Mouse (Mus musculus) mesoderm, embryonic 11.5 days (tissue): Measurements from ENCODE around the gene Rfc1.
"Not testable (repeated sequence)": the region's sequence is repeated elsewhere in the genome, so short reads cannot be mapped to it uniquely, and the experiment has no call there.

Experiments
- DNase-seq: peaks from one replicate; pipeline ENCODE4 v3.0.0-alpha.2; 2012; ENCODE audit warnings: low read depth, low spot score

The Rfc1 gene

DNA sequence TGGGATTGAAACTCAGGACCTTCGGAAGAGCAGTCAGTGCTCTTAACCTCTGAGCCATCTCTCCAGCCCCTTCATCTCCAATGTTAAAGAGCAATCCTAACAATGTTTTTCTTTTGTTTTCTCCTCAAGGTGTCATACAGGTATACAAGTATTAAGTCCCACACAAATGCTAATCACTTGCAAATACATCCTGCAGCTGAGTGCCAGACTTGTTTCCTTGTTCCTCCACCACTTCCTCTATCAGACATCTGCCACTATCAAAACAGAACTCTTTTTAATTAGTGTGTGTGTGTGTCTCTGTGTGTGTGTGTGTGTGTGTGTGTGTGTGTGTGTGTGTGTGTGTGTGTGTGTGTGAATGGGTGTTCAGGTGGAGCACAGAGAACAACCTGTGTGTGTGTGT, 35.8 kb downstream of the Rfc1 start:
- not testable (repeated sequence) for DNase-seq

DNA sequence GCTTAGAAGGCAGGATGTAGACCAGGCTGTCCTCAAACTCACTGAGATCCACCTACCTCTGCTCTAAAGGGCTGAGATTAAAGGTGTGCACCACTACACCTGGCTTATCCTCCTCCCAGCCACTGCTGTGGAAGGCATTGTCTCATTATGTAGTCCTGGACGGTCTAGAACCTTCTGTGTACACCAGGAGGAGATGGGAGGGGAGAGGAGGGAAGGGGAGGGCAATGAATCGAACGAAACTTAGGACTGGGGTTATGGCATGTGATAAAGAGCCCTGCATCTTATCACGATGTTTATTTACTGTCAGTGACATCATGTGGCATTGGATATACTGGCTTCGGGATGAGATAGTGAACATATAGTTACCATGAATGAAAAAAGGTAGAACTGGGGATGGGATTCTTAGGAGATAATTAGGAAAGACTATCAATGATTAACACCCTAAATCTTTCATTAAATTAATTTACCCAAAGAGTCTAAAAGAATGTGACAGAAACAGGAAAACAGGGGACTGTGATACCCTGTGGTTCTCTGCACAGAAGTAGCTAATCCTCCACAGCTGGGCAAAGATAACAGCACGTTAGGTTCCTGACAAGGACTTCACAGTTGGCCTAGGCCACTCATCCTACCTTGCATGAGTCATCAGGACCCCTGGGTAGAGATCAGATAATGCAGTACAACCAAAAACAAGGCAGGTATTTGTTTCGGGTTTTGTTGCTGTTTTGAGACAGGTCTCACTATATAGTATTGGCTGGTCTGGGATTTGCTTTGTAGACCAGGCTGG, 37.1 kb downstream of the Rfc1 start:
- no peak for DNase-seq

DNA sequence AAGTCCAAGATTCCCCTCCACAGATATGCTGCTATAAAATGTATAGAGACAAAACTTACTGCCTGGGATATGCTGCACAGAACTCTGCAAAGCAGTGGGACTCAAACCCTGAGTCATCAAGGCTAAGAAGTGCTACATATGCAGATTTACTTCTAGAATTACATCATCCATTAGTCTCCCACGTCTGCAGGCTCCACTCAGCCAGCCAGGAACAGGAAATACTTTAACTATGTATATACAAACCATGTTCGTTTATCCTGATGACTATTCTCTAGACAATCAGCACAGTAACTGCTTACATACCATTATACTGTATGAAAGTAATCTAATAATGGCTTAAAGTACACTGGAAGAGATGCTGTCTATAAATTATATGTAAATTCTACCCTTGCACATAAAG, 41.2 kb downstream of the Rfc1 start:
- DNase-seq = no peak

DNA sequence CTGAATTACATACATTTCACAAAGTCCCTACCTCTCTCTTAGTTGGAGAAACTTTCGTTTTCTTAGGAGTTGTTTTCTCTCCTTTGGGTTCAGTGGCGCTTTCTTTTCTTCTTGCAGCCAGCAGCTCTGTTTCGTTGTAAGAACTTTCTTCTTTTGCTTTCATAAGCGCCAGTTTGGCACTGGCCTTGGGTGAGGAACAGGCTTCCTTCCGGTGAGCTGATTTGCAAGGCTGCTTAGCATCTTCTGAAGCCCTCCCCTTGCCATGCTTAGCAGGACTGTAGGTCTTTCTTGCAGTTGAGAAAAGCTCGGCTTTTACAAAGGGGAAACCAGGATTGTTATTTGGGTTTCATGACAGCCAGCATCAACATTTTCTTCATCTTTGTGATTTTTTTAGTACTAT, 41.8 kb downstream of the Rfc1 start:
- no peak for DNase-seq

DNA sequence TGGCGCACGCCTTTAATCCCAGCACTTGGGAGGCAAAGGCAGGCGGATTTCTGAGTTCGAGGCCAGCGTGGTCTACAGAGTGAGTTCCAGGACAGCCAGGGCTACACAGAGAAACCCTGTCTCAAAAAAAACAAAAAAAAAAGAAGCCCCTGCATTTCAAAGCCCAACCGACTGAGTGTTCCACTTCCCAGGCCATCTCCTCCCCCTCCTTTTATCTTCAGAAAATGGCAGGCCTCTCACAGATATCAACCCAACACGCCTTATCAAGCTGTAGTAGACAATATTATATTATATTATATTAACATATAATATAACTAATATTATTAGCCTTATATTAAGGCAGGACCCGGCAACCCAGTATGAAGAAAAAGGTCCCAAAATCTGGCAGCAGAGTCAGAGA, 46.5 kb downstream of the Rfc1 start:
- DNase-seq = not testable (repeated sequence)

DNA sequence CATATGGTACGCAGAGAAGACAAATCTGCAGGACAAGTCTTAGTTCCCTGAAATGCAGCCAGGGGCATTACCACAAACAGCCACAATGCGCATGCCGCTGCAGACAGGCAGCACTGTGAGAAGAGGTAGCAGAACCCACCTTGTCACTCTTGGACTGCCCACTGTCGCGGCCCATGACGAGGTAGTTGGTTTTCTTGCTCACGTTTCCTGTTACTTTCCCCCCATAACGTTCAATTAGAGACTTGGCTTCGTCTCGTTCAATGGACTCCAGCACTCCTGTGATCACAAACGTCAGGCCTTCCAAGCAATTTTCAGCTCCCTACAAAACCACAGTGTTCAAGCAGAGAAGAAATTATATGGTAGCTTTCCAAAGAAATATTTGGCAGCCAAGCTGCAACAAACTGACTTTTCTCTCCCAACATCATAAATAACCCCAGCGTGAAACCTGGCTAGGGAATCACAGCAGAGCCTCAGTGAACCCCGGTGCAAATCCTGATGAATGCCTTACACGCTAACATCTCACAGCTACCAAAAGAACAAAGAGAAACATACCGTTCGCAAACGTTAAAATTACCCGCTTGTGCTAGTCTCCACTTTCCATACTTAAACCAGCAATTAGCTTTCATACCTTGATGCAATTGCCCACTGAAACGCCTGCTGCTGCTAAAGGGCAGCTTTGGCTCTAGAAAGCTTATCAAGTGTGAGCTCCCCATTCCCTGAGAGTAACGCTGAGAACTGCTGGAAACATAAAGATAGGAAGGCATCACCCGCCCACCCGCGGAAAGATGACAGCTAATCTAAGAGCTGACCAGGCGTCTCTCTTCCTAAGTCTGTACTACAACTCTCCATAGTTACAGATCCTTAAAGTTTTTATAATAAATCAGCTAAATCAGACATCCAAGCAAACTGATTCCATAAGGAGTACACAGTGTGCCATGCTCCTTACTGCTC, 47.4 kb downstream of the Rfc1 start:
- no peak for DNase-seq

DNA sequence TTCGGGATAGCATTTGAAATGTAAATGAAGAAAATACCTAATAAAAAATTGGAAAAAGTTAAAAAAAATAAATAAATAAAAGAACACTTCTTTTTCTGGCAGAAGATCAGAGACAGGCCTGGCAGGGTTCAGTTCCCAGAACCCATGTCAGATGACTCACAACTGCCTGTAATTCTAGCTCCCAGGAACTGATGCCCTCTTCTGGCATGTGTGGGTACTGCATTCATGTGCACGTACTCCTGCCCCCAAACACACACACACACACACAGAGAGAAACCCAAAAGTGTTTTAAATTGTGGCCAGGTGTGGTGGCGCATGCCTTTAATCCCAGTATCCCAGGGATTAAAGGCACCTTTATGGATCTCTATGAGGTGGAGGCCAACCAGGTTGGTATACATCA, 51.3 kb downstream of the Rfc1 start:
- peak; percentile 27 for DNase-seq

DNA sequence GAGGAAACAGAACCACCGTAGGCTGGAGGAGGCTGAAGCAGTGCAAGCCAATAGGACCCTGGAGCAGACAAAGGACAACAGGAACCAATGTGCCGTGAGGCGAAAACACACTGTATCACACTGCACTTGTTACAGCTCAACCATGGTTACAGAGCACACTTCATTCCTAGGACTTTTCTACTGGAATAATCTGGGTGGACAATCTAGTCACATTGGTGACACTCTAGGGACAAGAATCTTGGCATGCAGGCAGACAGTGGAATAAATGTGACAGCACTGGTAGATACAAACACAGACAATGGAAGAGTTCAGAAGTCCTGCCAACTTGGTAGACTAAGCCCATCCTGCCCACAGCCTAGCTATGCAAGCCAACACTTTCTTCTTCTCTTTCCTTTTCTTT, 54.3 kb downstream of the Rfc1 start:
- DNase-seq = no peak

DNA sequence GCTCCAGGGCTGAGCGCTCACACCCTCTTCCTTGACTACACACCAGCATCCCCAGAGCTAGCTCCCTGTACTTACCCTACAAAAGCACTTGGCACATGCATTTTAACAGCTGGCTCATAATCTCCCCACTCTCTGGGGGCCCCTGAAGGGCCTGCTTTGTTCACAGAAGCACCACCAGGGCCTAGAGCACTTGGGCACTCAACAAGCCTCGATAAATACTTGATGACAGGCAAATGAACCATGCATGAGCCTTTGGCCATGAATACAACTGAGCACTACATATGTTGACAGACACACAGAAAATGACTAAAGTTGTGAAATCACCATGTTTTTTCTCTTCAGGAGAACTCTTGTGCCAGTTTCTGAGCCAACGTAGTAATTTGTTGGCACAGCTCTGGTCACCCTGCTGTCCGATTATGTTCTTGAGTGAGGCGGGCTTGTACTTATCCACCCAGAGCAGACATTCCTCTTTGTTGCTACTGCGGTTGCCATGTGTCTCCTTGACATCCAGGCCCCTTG, 56.3 kb downstream of the Rfc1 start:
- no peak for DNase-seq

DNA sequence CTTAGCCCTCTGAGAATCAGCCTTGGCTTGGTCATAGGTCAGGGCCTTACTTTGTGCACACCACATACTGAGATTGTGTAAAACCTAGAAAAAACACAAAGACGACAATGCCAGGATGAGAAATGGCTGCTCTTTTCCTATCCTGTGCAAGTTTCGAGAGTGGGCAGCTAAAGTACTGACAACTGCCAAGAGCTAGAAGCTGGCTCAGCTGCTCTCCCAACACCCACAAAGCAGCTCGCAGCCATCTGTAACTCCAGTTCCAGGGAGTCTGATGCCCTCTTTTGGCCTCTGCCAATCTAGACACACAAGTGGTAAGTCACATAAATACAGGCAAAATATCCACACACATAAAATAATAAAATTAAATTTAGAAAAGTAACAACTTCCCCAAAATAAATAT, 61.5 kb downstream of the Rfc1 start:
- no peak for DNase-seq

DNA sequence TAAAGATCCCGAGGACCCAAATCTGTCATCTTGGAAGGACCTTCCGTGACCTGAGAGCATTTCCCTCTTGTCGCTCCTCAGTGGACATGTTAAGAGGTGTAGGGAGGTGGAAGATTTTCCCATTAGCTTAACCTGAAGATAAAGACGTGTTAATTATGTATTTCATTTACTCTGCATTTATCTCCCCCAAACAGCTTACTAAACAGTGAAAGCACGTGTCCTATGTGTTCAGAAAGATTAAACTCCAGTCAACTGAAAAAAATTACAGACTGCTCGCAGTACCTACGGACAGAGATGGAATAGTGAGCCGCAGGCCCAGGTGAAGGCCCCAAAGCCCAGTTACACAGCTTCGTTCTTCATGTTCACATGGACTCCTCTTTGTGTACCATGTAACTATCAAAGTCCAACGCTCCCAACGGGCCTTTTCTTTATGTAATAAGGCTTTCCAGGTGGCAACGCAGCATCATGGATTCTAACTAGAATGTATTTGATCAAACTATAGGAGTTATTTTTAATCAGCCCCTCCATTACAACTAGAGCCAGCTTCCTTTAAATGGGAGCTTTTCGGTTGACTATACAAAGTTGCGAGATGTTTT, 77.5 kb downstream of the Rfc1 start:
- no peak for DNase-seq

DNA sequence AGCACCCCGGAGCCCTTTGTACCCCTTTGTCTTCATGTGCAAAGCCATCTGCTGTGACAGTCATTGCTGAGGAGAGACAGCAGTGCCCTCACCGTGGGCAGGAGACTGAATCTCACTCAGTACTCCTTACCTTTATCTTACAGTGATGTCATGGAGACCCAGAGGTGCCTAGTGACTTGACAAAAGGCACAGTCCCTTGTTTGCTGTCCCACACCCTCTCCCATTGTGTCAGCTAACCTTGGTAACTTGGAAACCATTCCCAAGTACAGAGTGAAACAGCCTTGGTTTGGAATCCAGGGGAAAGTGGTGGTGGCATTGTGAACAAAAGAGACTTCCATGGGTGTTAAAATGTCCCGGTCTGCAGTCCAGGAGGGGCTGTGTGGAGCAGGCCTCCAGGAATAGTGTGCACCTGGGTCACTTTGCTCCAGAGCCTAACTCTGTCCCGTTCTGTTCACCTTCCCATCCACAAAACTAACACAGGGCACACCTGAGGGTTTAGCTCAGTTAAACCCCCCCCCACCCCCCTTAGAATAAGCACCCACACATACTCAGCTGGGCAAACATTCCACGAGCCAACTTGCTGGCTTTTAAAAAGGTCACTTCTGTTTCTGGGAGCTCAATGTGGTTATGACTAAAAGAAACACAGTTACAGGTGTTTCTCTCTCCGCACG, 85.2 kb downstream of the Rfc1 start:
- peak; percentile 14 for DNase-seq

DNA sequence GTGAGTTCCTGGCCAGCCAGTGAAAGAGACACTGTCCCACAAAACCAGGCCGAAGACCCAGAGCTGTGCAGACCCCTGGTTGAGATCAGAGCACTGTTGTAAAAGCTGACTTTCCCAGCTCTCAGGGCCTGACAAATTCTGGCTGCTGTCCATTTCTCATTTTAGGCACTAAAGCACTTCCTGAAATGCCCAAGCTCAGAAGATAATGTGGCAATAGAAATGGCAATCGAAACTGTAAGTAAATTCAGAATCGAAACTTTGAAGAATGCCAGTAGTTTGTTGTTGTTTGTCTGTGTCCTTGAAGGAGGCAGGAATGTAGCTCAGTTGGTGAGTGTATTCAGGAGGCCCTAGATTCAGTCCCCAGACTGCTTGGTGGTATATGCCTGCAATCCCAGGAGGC, 88.2 kb downstream of the Rfc1 start:
- DNase-seq = no peak

DNA sequence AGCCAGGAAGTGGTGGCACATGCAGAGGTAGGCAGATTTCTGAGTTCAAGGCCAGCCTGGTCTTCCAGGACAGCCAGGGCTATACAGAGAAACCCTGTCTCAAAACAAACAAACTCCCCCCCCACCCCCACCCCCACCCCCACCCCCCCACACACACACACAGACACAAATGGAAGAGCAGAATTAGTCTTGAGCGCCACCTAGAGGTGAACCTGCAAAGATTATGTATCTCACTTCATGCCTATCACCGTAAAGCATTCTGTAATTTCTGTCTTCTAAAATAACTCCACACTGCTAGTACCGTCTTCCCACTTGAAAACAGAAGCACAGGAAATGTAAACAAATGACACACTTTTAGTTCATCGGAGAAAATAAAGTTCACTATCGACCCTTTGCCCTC, 92.7 kb downstream of the Rfc1 start:
- peak; percentile 61 for DNase-seq

DNA sequence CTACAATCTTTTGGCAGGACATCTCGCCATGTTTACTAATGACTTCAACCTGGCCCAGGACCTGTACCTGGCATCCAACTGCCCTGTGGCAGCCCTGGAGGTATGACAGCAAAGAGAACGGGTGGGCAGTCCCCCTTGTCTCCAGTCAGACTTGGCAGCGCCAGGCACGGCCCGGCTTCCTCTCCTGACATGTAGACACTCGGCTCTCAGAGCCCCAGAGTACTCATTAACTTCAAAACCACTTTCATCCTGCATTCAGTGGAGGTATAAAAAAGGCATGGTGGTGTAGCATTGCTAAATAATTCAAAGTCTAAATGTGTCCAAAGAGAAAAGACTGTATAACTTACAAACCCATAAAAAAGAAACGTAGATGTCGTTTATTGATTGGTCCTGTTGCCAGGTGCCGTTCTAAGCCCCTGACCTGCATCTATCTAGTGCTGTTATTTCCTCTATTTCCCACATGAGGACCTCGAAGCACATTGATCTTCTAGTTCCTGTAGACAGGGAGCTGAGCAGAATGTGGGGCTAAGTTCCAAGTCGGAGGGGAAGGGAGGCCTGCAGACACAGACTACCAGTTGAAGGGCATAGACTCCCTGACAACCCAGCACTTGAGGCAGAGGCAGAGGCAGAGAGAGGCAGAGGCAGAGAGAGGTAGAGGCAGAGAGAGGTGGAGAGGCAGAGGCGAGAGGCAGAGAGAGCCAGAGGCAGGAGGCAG, 104.0 kb downstream of the Rfc1 start:
- no peak for DNase-seq

DNA sequence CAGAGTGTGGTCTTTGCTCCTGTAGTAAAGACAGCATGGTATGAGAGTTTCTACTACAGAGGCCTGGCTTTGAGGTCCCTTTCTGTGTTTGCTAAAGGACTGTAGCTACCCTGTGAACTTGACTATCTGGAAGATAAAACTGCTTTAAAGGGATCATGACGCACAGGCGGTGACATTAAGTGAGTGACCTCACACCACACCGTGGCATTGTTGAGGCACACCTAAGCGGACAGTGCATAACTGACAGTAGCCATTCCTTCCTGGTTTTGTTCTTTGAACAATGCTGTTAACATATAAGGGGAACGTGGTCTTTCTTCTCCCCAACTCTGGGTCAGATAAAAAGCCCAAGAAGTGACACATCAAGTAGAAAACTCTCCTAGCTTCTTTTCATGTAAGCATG, 111.4 kb downstream of the Rfc1 start:
- DNase-seq = no peak

DNA sequence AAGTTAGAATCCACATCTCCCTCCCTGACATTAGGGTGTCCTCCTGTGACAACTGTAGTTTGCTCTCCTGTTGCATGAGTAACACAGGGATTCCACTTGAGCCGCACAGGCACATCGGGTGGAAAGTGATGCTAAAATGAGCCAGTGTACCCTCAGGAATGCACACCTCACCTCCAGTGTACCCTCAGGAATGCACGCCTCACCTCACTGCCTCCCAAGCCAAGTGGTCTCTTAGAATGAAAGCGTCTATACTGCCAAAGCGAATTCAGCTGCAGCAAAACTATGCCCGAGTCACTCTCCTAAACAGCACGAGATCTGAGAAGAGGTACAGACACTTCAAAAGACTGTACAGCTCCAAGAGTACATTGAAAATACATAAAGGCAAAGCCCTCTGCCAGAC, 114.4 kb downstream of the Rfc1 start:
- peak; percentile 2 for DNase-seq

DNA sequence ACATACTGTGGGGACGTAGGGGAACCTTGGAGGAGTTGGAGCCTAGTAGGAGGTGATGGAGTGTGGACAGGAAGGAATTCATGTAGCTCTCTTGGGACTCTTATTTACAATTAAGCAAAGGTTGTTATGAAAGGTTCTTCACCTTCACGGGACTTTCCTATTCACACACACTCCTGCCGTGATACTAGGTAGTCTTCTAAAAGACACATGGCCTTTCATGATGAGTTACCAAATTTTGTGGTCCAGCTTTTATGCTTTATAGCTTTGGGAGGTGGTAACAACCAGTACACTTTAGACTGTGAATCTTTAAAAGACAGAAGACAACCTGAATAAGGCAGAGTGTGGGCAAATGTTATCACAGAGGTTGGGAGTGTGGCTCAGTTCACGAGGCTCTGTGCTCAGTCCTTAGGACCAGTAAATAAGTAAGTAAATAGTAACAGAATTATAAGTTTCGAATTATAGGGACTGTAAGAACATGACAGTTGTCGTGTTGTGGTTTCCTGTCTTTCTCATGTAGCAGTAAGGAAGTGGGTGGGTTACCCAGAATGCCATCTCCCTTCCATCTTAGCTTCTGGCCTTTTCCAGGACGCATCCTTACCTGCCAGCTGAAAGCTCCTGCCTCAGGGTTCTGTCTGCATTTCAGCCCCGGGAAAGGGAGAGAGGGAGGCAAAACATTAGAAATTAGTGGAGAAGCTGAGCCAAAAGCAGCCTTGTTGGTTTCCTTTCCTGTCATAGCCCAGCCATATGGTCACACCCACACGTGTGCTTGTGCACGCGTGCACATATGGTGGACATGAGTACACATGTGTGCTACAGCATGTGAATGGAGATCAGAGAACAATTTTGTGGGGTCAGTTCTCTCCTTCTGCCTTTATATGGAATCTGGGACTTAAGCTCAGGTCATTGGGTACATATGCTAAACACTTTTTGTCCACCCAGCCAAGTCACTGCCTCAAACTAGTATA, 117.9 kb downstream of the Rfc1 start:
- no peak for DNase-seq

DNA sequence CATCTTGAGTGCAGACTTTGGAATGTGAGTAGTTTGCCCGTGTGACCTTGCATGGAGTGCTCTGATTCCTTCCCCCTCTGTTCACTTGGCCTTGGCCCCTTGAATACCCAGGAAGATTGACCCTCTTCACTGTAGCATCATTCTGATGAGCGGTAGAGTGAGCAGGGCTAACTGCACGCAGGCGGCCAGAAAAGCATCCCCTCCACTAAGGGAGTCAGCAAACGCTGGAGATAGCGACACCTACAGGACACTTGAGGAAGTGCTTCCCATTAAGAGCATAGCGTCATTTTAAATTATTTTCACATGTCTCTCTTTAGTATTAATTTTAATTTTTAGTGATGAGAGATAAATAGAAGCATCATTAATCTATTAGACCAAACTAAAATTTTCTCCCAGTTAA, 122.1 kb downstream of the Rfc1 start:
- DNase-seq = peak; percentile 49
